Mouse (Mus musculus) MEL-GATA-1-ER (cell line): ENCODE measurements around the gene Acad11.

ENCODE experiments used
- DNase-seq: peaks from one replicate; pipeline ENCODE4 v3.0.0-alpha.2; 2012; ENCODE audit warnings: low read depth; ENCODE audit errors: extremely low read depth

Gene Acad11

GRCm38 (mm10) chr9:104144314-104144996 lies 81.3 kb downstream of the Acad11 start:
- DNase-seq, result no peak

DNA sequence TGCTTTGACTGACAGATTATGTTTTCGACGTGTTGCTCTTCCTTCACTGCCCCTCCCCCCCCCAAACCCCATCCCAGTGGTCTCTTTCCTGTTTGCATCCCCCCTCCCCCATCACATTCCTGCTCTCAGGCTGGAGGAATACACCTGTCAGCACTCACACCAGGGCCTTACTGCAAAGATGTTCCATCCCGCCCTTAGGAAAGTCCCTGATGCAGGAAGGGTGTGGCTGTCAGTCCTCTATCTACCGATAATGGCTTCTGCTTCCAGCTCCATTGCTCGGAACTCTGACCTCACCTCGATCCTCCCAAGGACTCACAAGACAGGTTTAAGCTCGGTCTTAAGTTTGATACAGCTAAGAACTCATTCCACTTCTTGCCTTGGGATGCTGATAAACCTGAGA lies 83.5 kb downstream of the Acad11 start:
- DNase-seq, result no peak

GRCm38 (mm10) chr9:104148969-104149368 lies 85.8 kb downstream of the Acad11 start:
- DNase-seq, result no peak

GRCm38 (mm10) chr9:104152121-104152520 lies 88.9 kb downstream of the Acad11 start:
- no peak for DNase-seq

DNA sequence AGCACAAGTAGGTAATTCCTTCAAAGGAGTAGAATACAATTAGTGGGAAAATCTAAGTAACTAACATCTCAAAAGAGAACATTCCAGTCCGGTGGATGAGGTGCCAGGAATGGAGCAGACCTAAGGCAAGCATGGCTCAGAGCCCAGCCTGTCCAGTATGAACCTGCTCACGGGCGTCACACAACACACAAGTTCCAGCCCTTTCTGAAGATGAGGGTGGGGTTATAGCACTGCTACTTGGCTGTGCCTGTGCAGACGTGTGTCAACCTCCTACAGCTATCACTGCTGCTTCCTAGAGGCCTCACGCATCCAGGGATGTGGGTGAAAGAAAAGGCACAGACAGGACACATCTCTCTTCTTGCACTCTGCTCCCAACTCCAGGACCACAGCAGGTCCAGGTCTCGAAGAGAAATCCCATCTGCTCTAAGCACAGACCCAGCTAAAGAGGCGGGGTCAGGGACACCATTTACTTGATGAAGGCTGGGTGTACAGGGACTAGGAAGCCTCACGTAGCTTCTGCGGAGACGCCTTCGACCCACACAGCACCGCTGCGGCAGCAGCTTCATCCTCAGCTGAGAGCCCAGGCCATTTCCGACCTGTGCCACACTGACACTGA lies 92.0 kb downstream of the Acad11 start:
- no peak for DNase-seq

DNA sequence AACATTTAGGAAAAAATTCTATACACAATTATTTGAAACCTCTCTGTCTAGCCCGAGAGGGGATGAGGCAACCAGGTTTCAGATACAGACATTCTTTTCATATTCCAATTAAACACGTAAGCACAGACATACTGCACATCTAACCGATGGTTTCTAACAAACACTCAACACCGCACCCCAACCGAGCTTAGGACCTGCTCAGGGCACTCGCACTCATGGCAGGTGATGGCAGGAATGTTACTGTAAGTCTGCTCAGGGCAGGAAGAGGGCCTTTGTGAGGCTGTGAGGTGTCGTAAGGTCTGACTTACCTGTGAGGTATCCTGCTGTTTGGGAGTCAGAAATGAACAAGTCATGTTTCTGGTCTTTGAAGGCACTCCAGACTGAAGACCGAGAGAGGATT lies 93.3 kb downstream of the Acad11 start:
- no peak for DNase-seq

- no peak for DNase-seq
Measured at GRCm38 (mm10) chr9:104157291-104157690, 94.1 kb downstream of the Acad11 start.

GRCm38 (mm10) chr9:104161117-104161516 lies 97.9 kb downstream of the Acad11 start:
- DNase-seq, result no peak

DNA sequence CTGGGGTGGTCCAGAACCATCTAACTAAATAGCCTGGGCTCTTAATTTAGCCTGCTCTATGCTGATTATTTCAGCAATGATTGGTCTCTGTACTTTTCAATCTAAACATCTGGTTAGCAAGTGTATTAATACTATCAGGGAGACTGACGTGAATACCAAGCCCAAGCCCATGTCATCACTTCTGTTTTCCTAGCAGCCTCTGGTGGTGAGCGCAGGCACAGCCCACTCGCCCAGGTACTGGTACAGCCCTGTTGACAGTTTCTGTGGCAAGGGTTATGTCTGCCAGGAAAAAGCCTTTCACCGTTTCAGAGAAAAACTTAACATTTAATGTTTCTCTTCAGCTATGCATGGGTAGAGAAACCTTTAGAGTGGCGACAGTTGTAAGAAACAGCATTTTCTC lies 101.0 kb downstream of the Acad11 start:
- DNase-seq, result no peak

- no peak for DNase-seq
Measured at GRCm38 (mm10) chr9:104165926-104166325, 102.7 kb downstream of the Acad11 start.

DNA sequence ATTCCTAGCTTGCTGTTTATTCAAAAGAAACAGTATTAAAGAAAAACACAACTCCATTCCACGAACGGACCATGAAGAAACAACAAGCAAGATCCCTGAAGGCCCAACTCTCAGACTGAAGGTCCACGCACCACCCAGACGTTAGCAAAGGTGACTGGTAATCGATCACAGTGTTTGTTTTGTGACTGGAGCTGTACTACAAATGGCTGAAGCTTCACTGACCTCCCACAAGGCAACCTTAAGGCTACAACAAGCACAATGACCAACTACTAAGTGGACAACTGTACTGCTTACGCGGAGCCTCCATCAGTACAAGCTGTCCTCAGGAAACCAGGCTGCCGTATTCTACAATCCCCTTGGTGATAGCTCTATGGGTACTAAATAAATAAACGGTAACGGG lies 106.8 kb downstream of the Acad11 start:
- no peak for DNase-seq

DNA sequence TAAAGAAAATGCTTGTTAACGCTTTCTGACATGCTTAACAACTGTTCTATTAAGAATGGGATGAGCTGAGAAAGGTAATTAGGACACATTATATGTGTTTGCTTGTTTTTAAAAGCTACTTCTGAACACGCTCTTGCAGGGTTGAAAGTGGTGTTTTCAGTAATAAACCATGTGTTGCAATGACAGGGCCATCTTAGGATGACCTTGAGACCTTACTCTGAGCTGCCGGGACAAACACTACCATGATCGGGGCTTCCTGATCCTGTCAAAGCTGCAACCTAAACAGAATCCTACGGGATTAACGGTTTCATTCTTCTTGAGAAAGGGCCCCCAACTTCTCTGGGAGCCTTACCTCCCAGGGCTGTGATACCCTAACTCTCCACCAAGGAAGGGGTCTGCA lies 108.5 kb downstream of the Acad11 start:
- DNase-seq, result no peak

- no peak for DNase-seq
Measured at GRCm38 (mm10) chr9:104172342-104172741, 109.2 kb downstream of the Acad11 start.
